Mouse (Mus musculus): ENCODE measurements around the gene Tnpo2. TPM values are rescaled to one million over a fixed set of nuclear protein-coding genes. Genes with fewer than 3 reads are reported as not detected.

The Tnpo2 gene
- polyA plus RNA-seq, 1 experiment from 2014 or later = 28.8 TPM

GRCm38 (mm10) chr8:85027516-85027855 lies 9.2 kb upstream of the Tnpo2 start:
- Histone ChIP-seq H3K4me2 (peak overlapping the region; percentile 98), H3K9me3 (replicated peaks) (no peaks in the 10 kb centered on the region), H3K27me3 (replicated peaks) (no peaks in the 10 kb centered on the region), H3K27ac (ENCODE audit: poor library complexity, severe bottlenecking) (peak overlapping the region; percentile 84), H3K4me1 (replicated peaks) (peaks cover 36% of the 10 kb centered on the region), H3K36me3 (peaks cover 48% of the 10 kb centered on the region), H3K4me3 (peak overlapping the region; percentile 97), H3K9ac (peak overlapping the region; percentile 100)
- ATAC-seq (ENCODE audit: insufficient number of reproducible peaks, low FRiP score) = no peak
- 2% methylated on average over 13 of the region's 13 CpGs for WGBS

- Histone ChIP-seq H3K9me3 (replicated peaks) (no peaks in the 10 kb centered on the region), H3K27me3 (replicated peaks) (no peaks in the 10 kb centered on the region), H3K4me3 (peak overlapping the region; percentile 97), H3K4me1 (replicated peaks) (peaks cover 36% of the 10 kb centered on the region), H3K27ac (ENCODE audit: poor library complexity, severe bottlenecking) (no peak overlapping the region), H3K9ac (peak overlapping the region; percentile 100), H3K4me2 (peak overlapping the region; percentile 98), H3K36me3 (peaks cover 48% of the 10 kb centered on the region)
- ATAC-seq (ENCODE audit: insufficient number of reproducible peaks, low FRiP score) = no peak
- WGBS = 24% methylated on average over 2 of the region's 2 CpGs
Observed at GRCm38 (mm10) chr8:85027922-85028321, 8.8 kb upstream of the Tnpo2 start.

- H3K9ac ChIP-seq = peak overlapping the region; percentile 52; the same call in 1 of the 2 replicates
Observed at GRCm38 (mm10) chr8:85029271-85029670, 7.4 kb upstream of the Tnpo2 start.

GRCm38 (mm10) chr8:85032622-85033311 lies 3.9 kb upstream of the Tnpo2 start:
- Histone ChIP-seq H3K4me2 (no peak overlapping the region), H3K9me3 (replicated peaks) (no peaks in the 10 kb centered on the region), H3K36me3 (peaks cover 47% of the 10 kb centered on the region), H3K27me3 (replicated peaks) (no peaks in the 10 kb centered on the region), H3K4me3 (no peak overlapping the region), H3K9ac (no peak overlapping the region), H3K4me1 (replicated peaks) (peaks cover 37% of the 10 kb centered on the region), H3K27ac (ENCODE audit: poor library complexity, severe bottlenecking) (no peak overlapping the region)
- ATAC-seq (ENCODE audit: insufficient number of reproducible peaks, low FRiP score) = no peak
- WGBS = 84% methylated on average over 4 of the region's 4 CpGs

More at GRCm38 (mm10) chr8:85029271-85029670, 7.4 kb upstream of the Tnpo2 start:
- Histone ChIP-seq H3K4me3 (peak overlapping the region; percentile 5; the same call in 1 of the 2 replicates), H3K9me3 (replicated peaks) (no peaks in the 10 kb centered on the region), H3K4me2 (peak overlapping the region; percentile 98), H3K36me3 (peaks cover 47% of the 10 kb centered on the region), H3K4me1 (replicated peaks) (peaks cover 35% of the 10 kb centered on the region), H3K27me3 (replicated peaks) (no peaks in the 10 kb centered on the region), H3K27ac (ENCODE audit: poor library complexity, severe bottlenecking) (no peak overlapping the region)
- no peak for ATAC-seq (ENCODE audit: insufficient number of reproducible peaks, low FRiP score)
- 79% methylated on average over 14 of the region's 14 CpGs for WGBS

GRCm38 (mm10) chr8:85033867-85034266 lies 2.8 kb upstream of the Tnpo2 start:
- H3K4me1 ChIP-seq (replicated peaks) = peaks cover 31% of the 10 kb centered on the region
- no peaks in the 10 kb centered on the region for H3K9me3 ChIP-seq (replicated peaks)
- WGBS = 66% methylated on average over 1 of the region's 1 CpGs
- H3K4me3 ChIP-seq = no peak overlapping the region
- peaks cover 47% of the 10 kb centered on the region for H3K36me3 ChIP-seq
- ATAC-seq (ENCODE audit: insufficient number of reproducible peaks, low FRiP score) = no peak
- no peak overlapping the region for H3K9ac ChIP-seq
- H3K27me3 ChIP-seq (replicated peaks) = no peaks in the 10 kb centered on the region
- H3K27ac ChIP-seq (ENCODE audit: poor library complexity, severe bottlenecking) = no peak overlapping the region
- no peak overlapping the region for H3K4me2 ChIP-seq

DNA sequence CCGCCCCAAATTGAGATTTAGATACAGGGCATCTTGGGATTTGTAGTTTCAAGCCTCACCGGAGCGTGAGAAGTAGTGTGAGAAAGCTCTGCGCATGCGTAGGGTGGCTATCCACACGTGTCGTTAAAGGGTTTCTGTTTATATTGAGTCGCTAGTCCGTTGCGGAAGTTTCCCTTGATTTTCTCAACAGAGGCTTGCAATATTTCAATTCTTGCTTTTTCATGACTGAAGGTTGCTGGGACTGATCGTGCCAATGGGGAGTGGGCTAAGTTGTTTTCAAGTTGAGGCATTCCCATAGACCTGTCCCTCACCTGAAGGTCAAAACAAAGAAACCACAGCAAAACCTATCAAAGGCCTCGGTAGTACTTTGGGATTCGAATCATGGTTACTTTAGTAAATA lies 2.0 kb upstream of the Tnpo2 start:
- peak overlapping the region; percentile 73 for H3K9ac ChIP-seq
- peak overlapping the region; percentile 92 for H3K4me2 ChIP-seq
- ATAC-seq (ENCODE audit: insufficient number of reproducible peaks, low FRiP score) = no peak
- peaks cover 41% of the 10 kb centered on the region for H3K36me3 ChIP-seq
- H3K4me1 ChIP-seq (replicated peaks) = peaks cover 24% of the 10 kb centered on the region
- H3K27ac ChIP-seq (ENCODE audit: poor library complexity, severe bottlenecking) = peak overlapping the region; percentile 16; the same call in 1 of the 2 replicates
- H3K4me3 ChIP-seq = peak overlapping the region; percentile 92
- no peaks in the 10 kb centered on the region for H3K27me3 ChIP-seq (replicated peaks)
- WGBS = 2% methylated on average over 13 of the region's 13 CpGs
- no peaks in the 10 kb centered on the region for H3K9me3 ChIP-seq (replicated peaks)

- no peak for ATAC-seq (ENCODE audit: insufficient number of reproducible peaks, low FRiP score)
Observed at GRCm38 (mm10) chr8:85035165-85035727, 1.5 kb upstream of the Tnpo2 start.

GRCm38 (mm10) chr8:85035728-85036310 lies 896 bp upstream of the Tnpo2 start:
- H3K9me3 ChIP-seq (replicated peaks) = no peaks in the 10 kb centered on the region
- no peak for ATAC-seq (ENCODE audit: insufficient number of reproducible peaks, low FRiP score)
- under 1% methylated on average over 15 of the region's 15 CpGs for WGBS
- H3K27me3 ChIP-seq (replicated peaks) = no peaks in the 10 kb centered on the region
- peak overlapping the region; percentile 92 for H3K4me3 ChIP-seq
- peaks cover 24% of the 10 kb centered on the region for H3K4me1 ChIP-seq (replicated peaks)
- peak overlapping the region; percentile 92 for H3K4me2 ChIP-seq
- H3K36me3 ChIP-seq = peaks cover 42% of the 10 kb centered on the region
- peak overlapping the region; percentile 72 for H3K27ac ChIP-seq (ENCODE audit: poor library complexity, severe bottlenecking)
- H3K9ac ChIP-seq = peak overlapping the region; percentile 73

More at GRCm38 (mm10) chr8:85035165-85035727, 1.5 kb upstream of the Tnpo2 start:
- H3K4me1 ChIP-seq (replicated peaks) = peaks cover 24% of the 10 kb centered on the region
- WGBS = 4% methylated on average over 12 of the region's 12 CpGs
- H3K27me3 ChIP-seq (replicated peaks) = no peaks in the 10 kb centered on the region
- H3K4me3 ChIP-seq = peak overlapping the region; percentile 92
- peak overlapping the region; percentile 73 for H3K9ac ChIP-seq
- peaks cover 41% of the 10 kb centered on the region for H3K36me3 ChIP-seq
- H3K4me2 ChIP-seq = peak overlapping the region; percentile 92
- peak overlapping the region; percentile 72 for H3K27ac ChIP-seq (ENCODE audit: poor library complexity, severe bottlenecking)
- H3K9me3 ChIP-seq (replicated peaks) = no peaks in the 10 kb centered on the region

DNA sequence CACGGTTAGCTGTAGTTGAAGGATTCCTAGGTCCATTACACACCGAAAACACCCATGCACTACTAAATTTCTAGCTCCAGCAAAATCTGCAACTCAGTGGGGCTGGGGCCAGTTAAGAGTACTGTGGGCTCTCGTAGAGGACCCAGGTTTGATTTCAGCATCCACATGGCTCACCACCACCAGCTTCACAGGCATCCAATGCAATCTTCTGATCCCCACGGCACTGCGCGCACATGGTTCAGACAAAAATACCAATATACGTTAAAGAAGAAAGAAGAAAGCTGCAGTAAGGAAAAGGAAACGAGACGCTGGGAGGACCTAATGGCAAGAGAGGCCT lies 366 bp upstream of the Tnpo2 start:
- H3K36me3 ChIP-seq = peaks cover 43% of the 10 kb centered on the region
- ATAC-seq (ENCODE audit: insufficient number of reproducible peaks, low FRiP score) = peak; percentile 9
- peak overlapping the region; percentile 72 for H3K27ac ChIP-seq (ENCODE audit: poor library complexity, severe bottlenecking)
- H3K4me3 ChIP-seq = peak overlapping the region; percentile 92
- peaks cover 24% of the 10 kb centered on the region for H3K4me1 ChIP-seq (replicated peaks)
- H3K4me2 ChIP-seq = peak overlapping the region; percentile 92
- peak overlapping the region; percentile 73 for H3K9ac ChIP-seq
- H3K27me3 ChIP-seq (replicated peaks) = no peaks in the 10 kb centered on the region
- WGBS = 0% methylated on average over 9 of the region's 9 CpGs
- no peaks in the 10 kb centered on the region for H3K9me3 ChIP-seq (replicated peaks)

- ATAC-seq (ENCODE audit: insufficient number of reproducible peaks, low FRiP score) = peak; percentile 48
- Histone ChIP-seq H3K27ac (ENCODE audit: poor library complexity, severe bottlenecking) (peak overlapping the region; percentile 99), H3K27me3 (replicated peaks) (no peaks in the 10 kb centered on the region), H3K9me3 (replicated peaks) (no peaks in the 10 kb centered on the region), H3K9ac (peak overlapping the region; percentile 95), H3K4me3 (peak overlapping the region; percentile 92), H3K36me3 (peaks cover 43% of the 10 kb centered on the region), H3K4me2 (peak overlapping the region; percentile 91), H3K4me1 (replicated peaks) (peaks cover 24% of the 10 kb centered on the region)
- WGBS = 0% methylated on average over 14 of the region's 14 CpGs
Observed at GRCm38 (mm10) chr8:85037366-85037680, 608 bp downstream of the Tnpo2 start.

- no peak; the same call in 1 of the 2 replicates for ATAC-seq (ENCODE audit: insufficient number of reproducible peaks, low FRiP score)
- H3K36me3 ChIP-seq = peaks cover 42% of the 10 kb centered on the region
- peak overlapping the region; percentile 91 for H3K4me2 ChIP-seq
- H3K27ac ChIP-seq (ENCODE audit: poor library complexity, severe bottlenecking) = peak overlapping the region; percentile 99
- WGBS = under 1% methylated on average over 56 of the region's 57 CpGs
- peak overlapping the region; percentile 95 for H3K9ac ChIP-seq
- H3K27me3 ChIP-seq (replicated peaks) = no peaks in the 10 kb centered on the region
- H3K4me3 ChIP-seq = peak overlapping the region; percentile 92
- peaks cover 24% of the 10 kb centered on the region for H3K4me1 ChIP-seq (replicated peaks)
- no peaks in the 10 kb centered on the region for H3K9me3 ChIP-seq (replicated peaks)
Observed at GRCm38 (mm10) chr8:85037681-85038531, 1.2 kb downstream of the Tnpo2 start.
